In the genomic region with DNA sequence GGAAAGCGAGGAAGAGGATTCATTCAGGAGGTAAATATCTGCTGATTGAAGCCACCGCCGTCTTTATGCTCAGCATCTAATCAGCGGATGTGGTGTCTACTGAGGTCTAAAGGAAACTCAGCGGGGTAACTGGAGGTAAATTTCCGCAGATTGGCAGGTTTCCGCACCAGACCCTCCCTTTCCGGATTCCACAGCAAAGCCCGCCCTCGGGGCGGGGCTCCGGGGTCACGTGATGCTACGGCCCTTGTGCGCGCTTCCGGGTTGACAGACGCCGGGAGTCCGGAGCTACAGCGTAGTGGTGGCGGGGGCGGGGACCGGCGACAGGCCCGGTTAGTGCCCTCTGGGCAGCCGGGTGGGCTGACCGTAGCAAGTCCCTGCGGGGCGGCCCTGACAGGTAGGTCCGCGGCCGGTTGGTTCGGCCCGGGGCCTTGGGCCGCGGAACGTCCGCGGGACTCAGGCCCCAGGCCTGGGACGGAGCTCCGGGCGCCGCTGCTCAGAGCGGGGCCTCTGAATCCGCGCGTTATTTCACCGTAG, we compare ENCODE assay signal across 8 mouse cellular contexts. TPM values are rescaled to one million over a fixed set of nuclear protein-coding genes. Genes with fewer than 3 reads are reported as not detected.
DNase-seq lines count a peak whose midpoint lies in the region; ATAC-seq and TF ChIP-seq lines count a peak whose summit lies in the region.

A gene (plus strand): TSS at position 247 of the 534 bp plus-strand sequence.

- H3K27ac ChIP-seq in cortical plate, adult 2 months (ENCODE audit: insufficient read depth, low read length): peak within 1 kb of the TSS; percentile 70

- H3K36me3 ChIP-seq in megakaryocyte, embryonic 14.5 days (replicated peaks; ENCODE audit: low read length): peaks cover 37% of the 10 kb centered on the region

- H3K9me3 ChIP-seq in megakaryocyte, embryonic 14.5 days: no peaks in the 10 kb centered on the region

- peak; percentile 99 for ATAC-seq in activated CD4-positive, CD25-positive, alpha-beta regulatory T cell, adult 4 months

- H3K27me3 ChIP-seq in megakaryocyte, embryonic 14.5 days (replicated peaks): peaks cover 2% of the 10 kb centered on the region

- DNase-seq in gastrocnemius, adult 8-10 months (ENCODE audit: low spot score in 2 of 2): peak; percentile 92
- peak; percentile 94 for DNase-seq in hindlimb bud, embryonic 11.5 days (ENCODE audit: extremely low spot score, low read depth, low spot score)
- peak; percentile 87 to 93 for DNase-seq in left cerebral cortex, adult 8-10 months (ENCODE audit: low spot score in 2 of 2)
- DNase-seq in right cerebral cortex, postnatal 10 days (ENCODE audit: low spot score in 2 of 2): peak; percentile 96 to 97
- peak; percentile 95 for DNase-seq in urinary bladder, postnatal 25 days (ENCODE audit: low spot score)

- H3K4me1 ChIP-seq in cortical plate, adult 2 months (ENCODE audit: control insufficient read depth, insufficient read depth, low read length): peaks cover 3% of the 10 kb centered on the region; the same call in 1 of the 2 replicates
- peaks cover 45% of the 10 kb centered on the region for H3K4me1 ChIP-seq in megakaryocyte, embryonic 14.5 days

- no peak for TF ChIP-seq CTCF in cortical plate, adult 2 months (IDR thresholded peaks at IDR 0.05; ENCODE audit: extremely low read depth, insufficient read depth, low read length)

- TF ChIP-seq POLR2A in cortical plate, adult 2 months (IDR thresholded peaks at IDR 0.05; ENCODE audit: extremely low read depth, insufficient read depth, low read length): peak; percentile 83

- H3K4me3 ChIP-seq in cortical plate, adult 2 months (ENCODE audit: insufficient read depth, low read length): peak within 1 kb of the TSS; percentile 71
- H3K4me3 ChIP-seq in megakaryocyte, embryonic 14.5 days (replicated peaks): peak within 1 kb of the TSS; percentile 94

RNA-seq across cellular contexts. Expression of the gene that starts here (rescaled TPM):
- polyA plus RNA-seq in activated CD4-positive, CD25-positive, alpha-beta regulatory T cell, adult 4 months (2017; shearing (Covaris generic)): 10 to 100 TPM; 22.2 to 30.7 TPM
- 14.2 and 17.6 TPM in 2 replicates for polyA plus RNA-seq in cortical plate, adult 2 months (2012; rRNA removed)
- 1 to 10 TPM; 4.0 to 6.4 (median 4.7) TPM for total RNA-seq in gastrocnemius, adult 8-10 months (2022)
- 10 to 100 TPM; 18.1 to 22.1 (median 20.1) TPM for total RNA-seq in left cerebral cortex, adult 8-10 months (2022)
- 2.4 and 3.3 TPM in 2 replicates for polyA plus RNA-seq in megakaryocyte, embryonic 14.5 days (2012; ENCODE audit: insufficient read depth, low replicate concordance)

Comparison
In these comparisons a context has a peak if more than half of its experiments do, and no peak if none do; other contexts are left out.
1. Peak in every context shown above with its lines: DNase-seq, ATAC-seq, H3K4me3 ChIP-seq and H3K27ac ChIP-seq.